Mouse (Mus musculus): ENCODE data around the gene Gm572. TPM values are rescaled to one million over a fixed set of nuclear protein-coding genes. Genes with fewer than 3 reads are reported as not detected.

The Gm572 gene
- polyA plus RNA-seq, 1 experiment from 2014 or later, result not detected

DNA sequence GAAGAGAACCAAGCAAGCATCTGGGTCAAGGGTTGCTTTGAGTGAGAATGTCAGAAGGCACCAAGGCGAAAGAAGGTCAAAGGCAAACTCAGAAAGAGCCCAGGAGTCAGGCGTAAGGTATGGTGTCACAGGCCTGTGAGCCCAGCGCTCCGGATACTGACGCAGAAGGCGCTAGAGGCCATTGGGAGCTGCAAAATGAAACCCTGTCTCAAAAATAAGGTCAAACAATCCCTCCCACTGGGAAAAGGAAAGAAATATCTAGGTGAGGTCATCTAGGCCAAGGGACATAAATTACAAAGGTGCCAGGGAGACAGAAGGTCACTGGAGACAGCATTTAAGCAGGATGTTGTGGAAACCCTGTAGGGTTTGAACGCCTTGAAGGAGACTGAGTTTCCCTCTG lies 35.0 kb downstream of the Gm572 start:
- Histone ChIP-seq H3K4me1 (ENCODE audit: control insufficient read depth, insufficient read depth, low read length) (peaks cover 9% of the 10 kb centered on the region), H3K36me3 (replicated peaks; ENCODE audit: control insufficient read depth, insufficient read depth, low read depth, low read length) (no peaks in the 10 kb centered on the region), H3K27ac (replicated peaks; ENCODE audit: low read depth, low read length) (no peak overlapping the region), H3K9me3 (replicated peaks; ENCODE audit: control insufficient read depth, low read length) (no peaks in the 10 kb centered on the region), H3K9ac (replicated peaks; ENCODE audit: low read length) (no peak overlapping the region), H3K4me2 (ENCODE audit: low read depth, low read length) (no peak overlapping the region), H3K27me3 (ENCODE audit: control insufficient read depth, insufficient read depth, low read length) (no peaks in the 10 kb centered on the region), H3K4me3 (ENCODE audit: low read depth, low read length) (no peak overlapping the region)
- 78% methylated on average over 7 of the region's 7 CpGs for WGBS
- DNase-seq (ENCODE audit: low spot score) (no peak), ATAC-seq (replicated peaks; ENCODE audit: insufficient number of reproducible peaks, low FRiP score, low TSS enrichment, low read depth) (no peak)

DNA sequence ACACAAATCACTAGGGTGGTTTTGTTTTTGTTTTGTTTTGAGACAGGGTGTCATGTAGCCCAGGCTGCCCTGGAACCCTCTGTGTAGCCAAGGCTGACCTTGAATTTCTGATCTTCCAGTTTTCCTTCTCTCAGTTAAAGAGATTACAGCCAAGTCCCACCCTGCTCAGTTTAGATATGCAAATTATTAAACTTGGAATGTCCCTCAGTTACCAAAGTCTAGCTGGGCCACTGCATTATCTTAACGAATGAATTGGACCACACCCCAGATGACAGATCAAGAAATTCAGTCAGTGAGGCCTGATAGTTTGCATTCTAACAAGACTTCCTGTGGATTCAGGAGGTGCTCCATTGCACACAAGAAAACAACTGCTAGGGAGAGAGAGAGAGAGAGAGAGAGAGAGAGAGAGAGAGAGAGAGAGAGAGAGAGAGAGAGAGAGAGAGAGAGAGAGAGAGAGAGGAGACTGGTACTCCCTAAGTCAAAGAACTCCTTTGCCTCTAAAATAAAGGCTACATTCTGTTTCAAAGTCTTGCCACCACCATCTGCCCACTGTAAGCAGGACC lies 37.5 kb downstream of the Gm572 start:
- H3K36me3 ChIP-seq (replicated peaks; ENCODE audit: control insufficient read depth, insufficient read depth, low read depth, low read length), result no peaks in the 10 kb centered on the region
- no peak overlapping the region for H3K27ac ChIP-seq (replicated peaks; ENCODE audit: low read depth, low read length)
- no peak overlapping the region for H3K4me2 ChIP-seq (ENCODE audit: low read depth, low read length)
- H3K9me3 ChIP-seq (replicated peaks; ENCODE audit: control insufficient read depth, low read length), result no peaks in the 10 kb centered on the region
- H3K9ac ChIP-seq (replicated peaks; ENCODE audit: low read length), result no peak overlapping the region
- ATAC-seq (replicated peaks; ENCODE audit: insufficient number of reproducible peaks, low FRiP score, low TSS enrichment, low read depth), result no peak
- peaks cover 9% of the 10 kb centered on the region for H3K4me1 ChIP-seq (ENCODE audit: control insufficient read depth, insufficient read depth, low read length)
- no peaks in the 10 kb centered on the region for H3K27me3 ChIP-seq (ENCODE audit: control insufficient read depth, insufficient read depth, low read length)
- H3K4me3 ChIP-seq (ENCODE audit: low read depth, low read length), result no peak overlapping the region
- 58% methylated on average over 1 of the region's 1 CpGs for WGBS
- no peak for DNase-seq (ENCODE audit: low spot score)

DNA sequence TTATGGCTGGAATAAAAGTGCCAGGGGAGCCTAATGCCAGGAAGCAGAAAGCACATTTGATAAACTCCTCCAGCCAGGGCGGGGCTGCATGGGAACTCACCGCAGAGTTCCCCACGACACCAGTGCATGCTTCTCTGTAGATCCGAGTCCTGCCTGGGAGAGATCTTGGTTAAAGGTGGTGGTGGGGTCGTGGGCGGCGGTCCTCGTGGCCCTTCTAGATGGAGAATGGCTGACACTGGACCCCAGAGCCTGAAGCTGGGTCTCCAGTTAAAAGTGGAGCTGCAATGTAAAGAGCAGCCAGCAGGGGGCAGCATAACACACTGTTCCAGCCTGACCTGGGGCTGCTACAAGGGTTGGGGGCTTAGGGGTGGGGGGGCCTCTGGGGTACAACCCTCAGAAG lies 38.3 kb downstream of the Gm572 start:
- ATAC-seq (replicated peaks; ENCODE audit: insufficient number of reproducible peaks, low FRiP score, low TSS enrichment, low read depth) (no peak), DNase-seq (ENCODE audit: low spot score) (peak; percentile 84)
- H3K27me3 ChIP-seq (ENCODE audit: control insufficient read depth, insufficient read depth, low read length), result no peaks in the 10 kb centered on the region
- H3K4me1 ChIP-seq (ENCODE audit: control insufficient read depth, insufficient read depth, low read length), result peaks cover 4% of the 10 kb centered on the region
- H3K27ac ChIP-seq (replicated peaks; ENCODE audit: low read depth, low read length), result no peak overlapping the region
- H3K9me3 ChIP-seq (replicated peaks; ENCODE audit: control insufficient read depth, low read length), result no peaks in the 10 kb centered on the region
- H3K4me2 ChIP-seq (ENCODE audit: low read depth, low read length), result no peak overlapping the region; the same call in 1 of the 2 replicates
- no peaks in the 10 kb centered on the region for H3K36me3 ChIP-seq (replicated peaks; ENCODE audit: control insufficient read depth, insufficient read depth, low read depth, low read length)
- no peak overlapping the region for H3K4me3 ChIP-seq (ENCODE audit: low read depth, low read length)
- WGBS, result 23% methylated on average over 8 of the region's 8 CpGs
- no peak overlapping the region for H3K9ac ChIP-seq (replicated peaks; ENCODE audit: low read length)

DNA sequence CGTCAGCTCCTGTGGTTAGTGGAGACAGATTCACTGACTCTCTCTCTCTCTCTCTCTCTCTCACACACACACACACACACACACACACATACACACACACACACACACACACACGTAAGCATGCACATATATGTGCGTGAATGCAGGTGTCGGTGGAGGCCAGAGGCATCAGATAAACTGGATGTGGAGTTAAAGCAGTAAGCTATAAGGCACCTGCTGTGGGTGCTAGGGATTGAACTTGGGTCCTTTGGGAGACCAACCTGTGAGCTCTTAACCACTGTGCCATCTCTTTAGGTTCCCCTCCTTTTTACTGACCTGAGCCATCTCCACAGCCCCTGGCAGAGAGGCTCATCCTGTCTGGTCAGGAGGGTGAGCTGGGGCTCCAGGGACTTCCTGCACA lies 39.8 kb downstream of the Gm572 start:
- Histone ChIP-seq H3K4me2 (ENCODE audit: low read depth, low read length) (no peak overlapping the region), H3K27me3 (ENCODE audit: control insufficient read depth, insufficient read depth, low read length) (no peaks in the 10 kb centered on the region), H3K9ac (replicated peaks; ENCODE audit: low read length) (no peak overlapping the region), H3K9me3 (replicated peaks; ENCODE audit: control insufficient read depth, low read length) (no peaks in the 10 kb centered on the region), H3K4me1 (ENCODE audit: control insufficient read depth, insufficient read depth, low read length) (peaks cover 12% of the 10 kb centered on the region), H3K36me3 (replicated peaks; ENCODE audit: control insufficient read depth, insufficient read depth, low read depth, low read length) (no peaks in the 10 kb centered on the region), H3K4me3 (ENCODE audit: low read depth, low read length) (no peak overlapping the region), H3K27ac (replicated peaks; ENCODE audit: low read depth, low read length) (no peak overlapping the region)
- WGBS, result 84% methylated on average over 4 of the region's 4 CpGs
- DNase-seq (ENCODE audit: low spot score), result no peak
- ATAC-seq (replicated peaks; ENCODE audit: insufficient number of reproducible peaks, low FRiP score, low TSS enrichment, low read depth), result no peak

DNA sequence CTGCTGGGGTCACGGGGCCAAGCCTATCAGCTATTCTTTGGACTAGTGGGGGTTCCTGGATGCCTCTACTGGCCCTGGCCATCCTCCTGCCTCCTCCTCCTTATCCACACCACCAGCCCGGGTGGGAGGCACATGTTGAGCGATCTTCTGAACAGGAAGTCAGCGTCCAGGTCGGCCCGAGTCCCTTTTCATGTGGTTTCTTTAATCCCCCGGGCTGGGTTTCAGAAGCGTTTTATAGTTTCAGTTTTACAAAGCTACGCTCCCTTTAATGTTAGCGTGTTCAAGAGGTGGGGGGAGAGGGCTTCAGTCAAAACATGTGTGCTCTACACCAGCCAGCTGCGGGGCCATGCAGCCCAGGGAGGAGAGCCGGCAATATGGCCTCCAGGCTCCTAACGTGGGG lies 40.4 kb downstream of the Gm572 start:
- ATAC-seq (replicated peaks; ENCODE audit: insufficient number of reproducible peaks, low FRiP score, low TSS enrichment, low read depth) (no peak), DNase-seq (ENCODE audit: low spot score) (peak; percentile 62)
- Histone ChIP-seq H3K9me3 (replicated peaks; ENCODE audit: control insufficient read depth, low read length) (no peaks in the 10 kb centered on the region), H3K4me1 (ENCODE audit: control insufficient read depth, insufficient read depth, low read length) (peaks cover 16% of the 10 kb centered on the region), H3K4me3 (ENCODE audit: low read depth, low read length) (no peak overlapping the region), H3K27ac (replicated peaks; ENCODE audit: low read depth, low read length) (no peak overlapping the region), H3K4me2 (ENCODE audit: low read depth, low read length) (no peak overlapping the region), H3K36me3 (replicated peaks; ENCODE audit: control insufficient read depth, insufficient read depth, low read depth, low read length) (no peaks in the 10 kb centered on the region), H3K9ac (replicated peaks; ENCODE audit: low read length) (no peak overlapping the region), H3K27me3 (ENCODE audit: control insufficient read depth, insufficient read depth, low read length) (no peaks in the 10 kb centered on the region)
- WGBS, result 49% methylated on average over 13 of the region's 13 CpGs

DNA sequence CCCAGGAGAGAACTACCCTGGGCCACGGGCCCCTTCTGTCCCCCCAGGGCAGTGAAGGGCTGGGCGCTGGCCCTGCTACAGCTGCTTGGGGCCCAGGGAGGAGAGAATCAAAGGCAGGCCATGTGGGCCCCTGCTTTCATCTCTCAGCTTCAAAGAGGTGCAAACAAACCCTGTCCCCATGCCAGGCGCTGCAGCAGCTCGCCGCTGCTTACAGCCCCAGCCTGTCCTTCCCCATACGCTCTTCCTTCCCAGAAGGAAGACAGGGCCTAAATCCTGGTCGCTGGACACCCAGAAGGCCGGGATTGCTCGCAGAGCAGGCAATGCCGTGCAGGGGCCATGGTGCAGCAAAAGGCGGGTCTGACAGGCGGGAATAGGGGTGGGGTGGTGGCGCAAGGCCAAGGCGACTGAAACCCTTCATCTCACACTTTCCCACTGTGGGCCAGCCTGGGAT lies 43.4 kb downstream of the Gm572 start:
- WGBS, result 30% methylated on average over 14 of the region's 14 CpGs
- Histone ChIP-seq H3K27ac (replicated peaks; ENCODE audit: low read depth, low read length) (no peak overlapping the region), H3K4me2 (ENCODE audit: low read depth, low read length) (no peak overlapping the region), H3K27me3 (ENCODE audit: control insufficient read depth, insufficient read depth, low read length) (no peaks in the 10 kb centered on the region), H3K36me3 (replicated peaks; ENCODE audit: control insufficient read depth, insufficient read depth, low read depth, low read length) (no peaks in the 10 kb centered on the region), H3K9ac (replicated peaks; ENCODE audit: low read length) (peak overlapping the region; percentile 41), H3K4me3 (ENCODE audit: low read depth, low read length) (no peak overlapping the region), H3K4me1 (ENCODE audit: control insufficient read depth, insufficient read depth, low read length) (peaks cover 16% of the 10 kb centered on the region), H3K9me3 (replicated peaks; ENCODE audit: control insufficient read depth, low read length) (no peaks in the 10 kb centered on the region)
- DNase-seq (ENCODE audit: low spot score), result no peak
- ATAC-seq (replicated peaks; ENCODE audit: insufficient number of reproducible peaks, low FRiP score, low TSS enrichment, low read depth), result no peak

DNA sequence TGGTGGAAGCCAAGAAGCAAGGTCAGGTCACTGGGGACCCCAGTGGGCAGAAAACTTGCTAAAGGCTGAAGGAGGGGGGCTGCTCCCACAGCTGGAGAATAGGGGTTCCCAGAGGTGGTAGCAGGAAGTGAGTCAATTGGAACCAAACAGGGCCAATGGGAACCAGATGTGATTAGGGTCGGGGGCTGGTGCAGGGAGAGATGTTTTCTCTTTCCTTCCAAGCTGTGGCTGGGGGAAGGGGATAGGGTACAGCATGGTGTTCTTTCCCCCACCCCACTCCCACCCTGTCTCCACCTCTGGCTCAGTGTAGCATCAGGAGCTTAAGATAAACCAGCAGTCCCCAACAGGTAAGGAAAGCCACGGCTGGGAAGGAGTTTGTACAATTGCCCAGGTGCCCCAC lies 45.0 kb downstream of the Gm572 start:
- H3K27ac ChIP-seq (replicated peaks; ENCODE audit: low read depth, low read length), result peak overlapping the region; percentile 9; the same call in 1 of the 2 replicates
- H3K4me2 ChIP-seq (ENCODE audit: low read depth, low read length), result 0 out of 2 replicates have a peak overlapping the region, but pooled peaks have one; percentile 3
- no peaks in the 10 kb centered on the region for H3K27me3 ChIP-seq (ENCODE audit: control insufficient read depth, insufficient read depth, low read length)
- H3K4me3 ChIP-seq (ENCODE audit: low read depth, low read length), result no peak overlapping the region
- H3K36me3 ChIP-seq (replicated peaks; ENCODE audit: control insufficient read depth, insufficient read depth, low read depth, low read length), result no peaks in the 10 kb centered on the region
- no peak overlapping the region for H3K9ac ChIP-seq (replicated peaks; ENCODE audit: low read length)
- peak; percentile 50; the same call in 1 of the 2 replicates for ATAC-seq (replicated peaks; ENCODE audit: insufficient number of reproducible peaks, low FRiP score, low TSS enrichment, low read depth)
- H3K9me3 ChIP-seq (replicated peaks; ENCODE audit: control insufficient read depth, low read length), result no peaks in the 10 kb centered on the region
- peak; percentile 84 for DNase-seq (ENCODE audit: low spot score)
- 24% methylated on average over 2 of the region's 2 CpGs for WGBS
- H3K4me1 ChIP-seq (ENCODE audit: control insufficient read depth, insufficient read depth, low read length), result peaks cover 16% of the 10 kb centered on the region

DNA sequence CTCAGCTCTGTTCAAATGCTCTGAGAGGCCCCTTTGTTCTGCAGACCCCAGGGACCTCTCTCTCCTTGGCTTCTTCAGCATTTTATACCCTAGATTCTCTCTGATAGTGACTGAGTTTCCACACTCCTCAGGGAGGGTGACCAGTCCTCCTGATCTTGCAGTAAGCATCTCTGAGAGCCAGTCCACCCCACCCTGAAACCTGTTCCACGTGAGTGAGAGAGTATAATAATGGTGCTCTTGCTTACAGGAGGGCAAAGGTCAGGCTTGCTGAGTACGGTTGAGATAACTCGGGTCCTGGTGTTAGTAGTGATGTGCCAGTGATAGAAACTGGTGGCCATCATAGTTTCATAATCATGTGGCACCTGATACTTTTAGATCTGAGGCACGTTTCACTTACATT lies 48.1 kb downstream of the Gm572 start:
- H3K9me3 ChIP-seq (replicated peaks; ENCODE audit: control insufficient read depth, low read length), result no peaks in the 10 kb centered on the region
- ATAC-seq (replicated peaks; ENCODE audit: insufficient number of reproducible peaks, low FRiP score, low TSS enrichment, low read depth) (no peak), DNase-seq (ENCODE audit: low spot score) (no peak)
- H3K4me1 ChIP-seq (ENCODE audit: control insufficient read depth, insufficient read depth, low read length), result peaks cover 16% of the 10 kb centered on the region
- no peaks in the 10 kb centered on the region for H3K36me3 ChIP-seq (replicated peaks; ENCODE audit: control insufficient read depth, insufficient read depth, low read depth, low read length)
- H3K4me3 ChIP-seq (ENCODE audit: low read depth, low read length), result no peak overlapping the region
- no peaks in the 10 kb centered on the region for H3K27me3 ChIP-seq (ENCODE audit: control insufficient read depth, insufficient read depth, low read length)
- no peak overlapping the region for H3K27ac ChIP-seq (replicated peaks; ENCODE audit: low read depth, low read length)
- 79% methylated on average over 4 of the region's 4 CpGs for WGBS
- H3K9ac ChIP-seq (replicated peaks; ENCODE audit: low read length), result no peak overlapping the region
- no peak overlapping the region for H3K4me2 ChIP-seq (ENCODE audit: low read depth, low read length)
